Mouse (Mus musculus): Measurements from ENCODE around the gene Arhgef1. TPM values are rescaled to one million over a fixed set of nuclear protein-coding genes. Genes with fewer than 3 reads are reported as not detected.

The Arhgef1 gene
- polyA plus RNA-seq, 1 experiment from 2014 or later, result 122 TPM

GRCm38 (mm10) chr7:24971972-24972893, 69.5 kb downstream of the Arhgef1 start, which contains the start of gene Rabac1:
Rabac1 (minus strand) TSS chr7:24972754.
- H3K27me3 ChIP-seq, result no peaks in the 10 kb centered on the region
- WGBS, result under 1% methylated on average over 45 of the region's 45 CpGs
- peak within 1 kb of the TSS; percentile 72 for H3K27ac ChIP-seq
- peak within 1 kb of the TSS; percentile 85 for H3K9ac ChIP-seq
- H3K4me1 ChIP-seq, result peaks cover 11% of the 10 kb centered on the region; the same call in 1 of the 2 replicates
- peak within 1 kb of the TSS; percentile 77 for H3K4me3 ChIP-seq
- H3K9me3 ChIP-seq, result no peaks in the 10 kb centered on the region
- peak within 1 kb of the TSS; percentile 71 for H3K4me2 ChIP-seq
- peaks cover 7% of the 10 kb centered on the region for H3K36me3 ChIP-seq
- peak; percentile 90 for ATAC-seq (ENCODE audit: insufficient number of reproducible peaks, insufficient read depth, low FRiP score, low TSS enrichment, low read depth)

DNA sequence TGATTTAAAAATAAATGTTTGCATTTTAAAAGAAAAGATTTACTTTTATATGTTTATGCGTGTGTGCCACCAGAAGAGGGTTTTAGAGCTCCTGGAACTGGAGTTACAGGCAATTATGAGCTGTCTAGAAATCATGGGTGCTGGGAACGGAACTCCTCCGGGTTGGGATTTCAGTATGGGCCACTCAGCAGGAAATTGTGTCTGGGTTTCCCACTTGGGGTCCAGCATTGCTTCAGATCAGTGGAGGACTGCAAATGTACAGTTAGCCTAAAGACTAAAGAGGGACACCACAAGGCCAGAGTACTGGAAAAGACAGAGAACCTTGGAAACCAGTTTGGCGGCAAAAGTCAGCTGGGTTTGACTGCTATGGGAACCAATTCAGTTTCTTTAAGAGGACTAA, 70.5 kb downstream of the Arhgef1 start:
- Histone ChIP-seq H3K27me3 (no peaks in the 10 kb centered on the region), H3K4me1 (peaks cover 11% of the 10 kb centered on the region; the same call in 1 of the 2 replicates), H3K9ac (no peak overlapping the region), H3K27ac (no peak overlapping the region), H3K9me3 (no peaks in the 10 kb centered on the region), H3K4me3 (no peak overlapping the region), H3K4me2 (no peak overlapping the region), H3K36me3 (peaks cover 7% of the 10 kb centered on the region)
- WGBS, result 80% methylated on average over 4 of the region's 4 CpGs
- no peak for ATAC-seq (ENCODE audit: insufficient number of reproducible peaks, insufficient read depth, low FRiP score, low TSS enrichment, low read depth)

DNA sequence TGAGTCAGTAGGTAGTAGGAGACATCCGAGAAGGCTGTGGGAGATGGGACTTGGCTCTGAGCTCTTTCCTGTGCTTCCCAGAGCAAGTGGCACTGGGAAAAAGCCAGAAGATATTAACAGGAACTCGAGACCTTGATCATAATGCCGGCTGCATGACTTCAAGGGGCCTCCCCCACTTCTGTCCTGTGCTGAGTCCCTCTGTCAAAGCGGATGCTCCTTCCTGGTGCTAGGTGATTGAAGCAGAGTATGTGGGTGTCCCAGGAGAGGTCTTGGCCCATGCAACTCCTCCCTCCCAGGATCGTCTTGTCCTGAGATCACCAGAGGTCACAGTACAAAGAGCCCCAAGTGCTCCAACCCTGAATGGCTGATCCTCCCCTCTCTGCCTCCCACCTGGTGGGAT, 71.2 kb downstream of the Arhgef1 start:
- 64% methylated on average over 5 of the region's 5 CpGs for WGBS

GRCm38 (mm10) chr7:24974893-24975595, 72.3 kb downstream of the Arhgef1 start:
- no peak for ATAC-seq (ENCODE audit: insufficient number of reproducible peaks, insufficient read depth, low FRiP score, low TSS enrichment, low read depth)
- H3K4me2 ChIP-seq, result no peak overlapping the region
- H3K27ac ChIP-seq, result no peak overlapping the region
- WGBS, result 27% methylated on average over 9 of the region's 9 CpGs
- no peak overlapping the region for H3K9ac ChIP-seq
- no peaks in the 10 kb centered on the region for H3K9me3 ChIP-seq
- no peaks in the 10 kb centered on the region for H3K27me3 ChIP-seq
- H3K4me1 ChIP-seq, result peaks cover 11% of the 10 kb centered on the region; the same call in 1 of the 2 replicates
- no peaks in the 10 kb centered on the region; the same call in 1 of the 2 replicates for H3K36me3 ChIP-seq
- no peak overlapping the region for H3K4me3 ChIP-seq

More for the DNA sequence above, 71.2 kb downstream of the Arhgef1 start:
- Histone ChIP-seq H3K27ac (no peak overlapping the region), H3K4me1 (peaks cover 11% of the 10 kb centered on the region; the same call in 1 of the 2 replicates), H3K27me3 (no peaks in the 10 kb centered on the region), H3K4me3 (no peak overlapping the region), H3K4me2 (no peak overlapping the region), H3K9me3 (no peaks in the 10 kb centered on the region), H3K36me3 (peaks cover 7% of the 10 kb centered on the region), H3K9ac (0 out of 2 replicates have a peak overlapping the region, but pooled peaks have one; percentile 27)
- ATAC-seq (ENCODE audit: insufficient number of reproducible peaks, insufficient read depth, low FRiP score, low TSS enrichment, low read depth), result no peak

Small RNA genes within 50 kb of the gene (microRNA-seq; reads per million reads assigned to microRNA genes)
- gene Mir7046, result not detected

Other genes starting within 250 kb of the Arhgef1 start
- not detected in 2 replicates for gene Tex101, start 226.2 kb upstream of the Arhgef1 start, polyA plus RNA-seq (2015; fragmentation: Nextera tagmentation; extraction: Ambion mirVana)
- gene BC049730, start 193.7 kb upstream of the Arhgef1 start, polyA plus RNA-seq (2015; fragmentation: Nextera tagmentation; extraction: Ambion mirVana), result not detected in 2 replicates
- not detected in 2 replicates for gene Gm4763, start 176.0 kb upstream of the Arhgef1 start, polyA plus RNA-seq (2015; fragmentation: Nextera tagmentation; extraction: Ambion mirVana)
- 0.35 and 0.77 TPM in 2 replicates for gene Cd177, start 142.6 kb upstream of the Arhgef1 start, polyA plus RNA-seq (2015; fragmentation: Nextera tagmentation; extraction: Ambion mirVana)
- gene Ceacam10, start 125.7 kb upstream of the Arhgef1 start, polyA plus RNA-seq (2015; fragmentation: Nextera tagmentation; extraction: Ambion mirVana), result 0.56 and 0.74 TPM in 2 replicates
- gene Gm9844, start 40.7 kb upstream of the Arhgef1 start, polyA plus RNA-seq (2015; fragmentation: Nextera tagmentation; extraction: Ambion mirVana), result 19.6 and 35.1 TPM in 2 replicates
- gene Lypd4, start 33.0 kb upstream of the Arhgef1 start, polyA plus RNA-seq (2015; fragmentation: Nextera tagmentation; extraction: Ambion mirVana), result not detected in 2 replicates
- gene Dmrtc2, start 32.9 kb upstream of the Arhgef1 start, polyA plus RNA-seq (2015; fragmentation: Nextera tagmentation; extraction: Ambion mirVana), result not detected in 2 replicates
- gene Rps19, start 18.5 kb upstream of the Arhgef1 start, polyA plus RNA-seq (2015; fragmentation: Nextera tagmentation; extraction: Ambion mirVana), result 2,967 and 3,152 TPM in 2 replicates
- 0.41 and 0.89 TPM in 2 replicates for gene Cd79a, start 5.5 kb upstream of the Arhgef1 start, polyA plus RNA-seq (2015; fragmentation: Nextera tagmentation; extraction: Ambion mirVana)
- gene Gm4881, start 41.6 kb downstream of the Arhgef1 start, polyA plus RNA-seq (2015; fragmentation: Nextera tagmentation; extraction: Ambion mirVana), result not detected in 2 replicates
- gene Rabac1, start 69.8 kb downstream of the Arhgef1 start, polyA plus RNA-seq (2015; fragmentation: Nextera tagmentation; extraction: Ambion mirVana), result 141 and 163 TPM in 2 replicates
- 2.0 and 2.3 TPM in 2 replicates for gene Atp1a3, start 103.0 kb downstream of the Arhgef1 start, polyA plus RNA-seq (2015; fragmentation: Nextera tagmentation; extraction: Ambion mirVana)
- 9.8 and 11.2 TPM in 2 replicates for gene Grik5, start 169.4 kb downstream of the Arhgef1 start, polyA plus RNA-seq (2015; fragmentation: Nextera tagmentation; extraction: Ambion mirVana)
- 33.7 and 36.3 TPM in 2 replicates for gene Zfp574, start 169.7 kb downstream of the Arhgef1 start, polyA plus RNA-seq (2015; fragmentation: Nextera tagmentation; extraction: Ambion mirVana)

Data from embryonic facial prominence, embryonic 13.5 days (tissue).